Mouse (Mus musculus): Measurements from ENCODE around the gene Col6a5. TPM values are rescaled to one million over a fixed set of nuclear protein-coding genes. Genes with fewer than 3 reads are reported as not detected.

Col6a5 gene
- polyA plus RNA-seq, 1 experiment from 2014 or later, result 0.21 TPM

DNA sequence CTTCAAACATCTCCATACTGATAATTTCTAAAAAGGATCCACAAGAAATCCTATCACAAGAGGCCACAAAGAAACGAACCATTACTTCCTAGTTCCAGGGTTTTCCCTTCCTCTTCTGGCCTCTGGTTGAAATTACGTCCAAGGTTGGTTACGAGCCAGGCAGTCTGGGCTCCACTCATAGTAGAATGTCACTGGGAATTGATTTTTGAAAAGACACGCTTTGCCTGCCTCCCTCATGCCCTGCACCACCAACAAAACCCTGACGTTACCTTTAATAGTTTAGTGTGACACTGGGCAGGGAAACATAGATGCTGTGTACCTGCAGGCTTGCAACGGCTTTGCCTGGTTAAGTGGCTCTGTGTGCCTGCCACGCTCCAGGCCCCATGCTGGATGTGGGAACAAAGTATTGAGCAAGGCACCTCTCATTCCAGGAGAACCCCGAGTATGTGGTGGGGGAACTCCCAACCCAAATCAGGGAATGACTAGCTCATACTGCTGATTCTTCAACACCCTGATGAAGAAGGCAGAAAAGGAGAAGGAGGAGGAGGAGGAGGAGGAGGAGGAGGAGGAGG, 133.3 kb downstream of the Col6a5 start:
- Histone ChIP-seq H3K9me3 (ENCODE audit: low read length) (no peaks in the 10 kb centered on the region), H3K4me2 (replicated peaks; ENCODE audit: low read depth, low read length) (no peak overlapping the region), H3K4me1 (ENCODE audit: insufficient read depth, low read depth, low read length) (no peaks in the 10 kb centered on the region), H3K36me3 (ENCODE audit: insufficient read depth, low read length) (no peaks in the 10 kb centered on the region), H3K9ac (replicated peaks; ENCODE audit: low read depth) (no peak overlapping the region), H3K4me3 (ENCODE audit: low read depth, low read length) (no peak overlapping the region), H3K27ac (ENCODE audit: low read length) (no peak overlapping the region), H3K27me3 (replicated peaks; ENCODE audit: insufficient read depth, low read length) (no peaks in the 10 kb centered on the region)
- DNase-seq (ENCODE audit: low spot score) (no peak), ATAC-seq (no peak)
- TF ChIP-seq EP300 (IDR thresholded peaks at IDR 0.05) (no peak), CTCF (IDR thresholded peaks at IDR 0.05) (no peak)
- 41% methylated on average over 8 of the region's 8 CpGs for WGBS

- DNase-seq (ENCODE audit: low spot score) (no peak), ATAC-seq (no peak)
- WGBS, result 56% methylated on average over 6 of the region's 6 CpGs
- Histone ChIP-seq H3K9me3 (ENCODE audit: low read length) (no peaks in the 10 kb centered on the region), H3K36me3 (ENCODE audit: insufficient read depth, low read length) (no peaks in the 10 kb centered on the region), H3K4me2 (replicated peaks; ENCODE audit: low read depth, low read length) (no peak overlapping the region), H3K4me3 (ENCODE audit: low read depth, low read length) (no peak overlapping the region), H3K27ac (ENCODE audit: low read length) (no peak overlapping the region), H3K4me1 (ENCODE audit: insufficient read depth, low read depth, low read length) (no peaks in the 10 kb centered on the region), H3K27me3 (replicated peaks; ENCODE audit: insufficient read depth, low read length) (no peaks in the 10 kb centered on the region), H3K9ac (replicated peaks; ENCODE audit: low read depth) (no peak overlapping the region)
- TF ChIP-seq CTCF (IDR thresholded peaks at IDR 0.05) (no peak), EP300 (IDR thresholded peaks at IDR 0.05) (no peak)
Measured at GRCm38 (mm10) chr9:105820711-105821110, 139.7 kb downstream of the Col6a5 start.

GRCm38 (mm10) chr9:105819155-105819709, 141.2 kb downstream of the Col6a5 start:
- H3K4me3 ChIP-seq (ENCODE audit: low read depth, low read length), result no peak overlapping the region
- no peaks in the 10 kb centered on the region for H3K4me1 ChIP-seq (ENCODE audit: insufficient read depth, low read depth, low read length)
- no peaks in the 10 kb centered on the region for H3K9me3 ChIP-seq (ENCODE audit: low read length)
- ATAC-seq (no peak), DNase-seq (ENCODE audit: low spot score) (no peak)
- H3K36me3 ChIP-seq (ENCODE audit: insufficient read depth, low read length), result no peaks in the 10 kb centered on the region
- no peaks in the 10 kb centered on the region for H3K27me3 ChIP-seq (replicated peaks; ENCODE audit: insufficient read depth, low read length)
- H3K9ac ChIP-seq (replicated peaks; ENCODE audit: low read depth), result no peak overlapping the region
- no peak overlapping the region for H3K4me2 ChIP-seq (replicated peaks; ENCODE audit: low read depth, low read length)
- H3K27ac ChIP-seq (ENCODE audit: low read length), result no peak overlapping the region
- TF ChIP-seq CTCF (IDR thresholded peaks at IDR 0.05) (no peak), EP300 (IDR thresholded peaks at IDR 0.05) (no peak)
- WGBS, result 66% methylated on average over 29 of the region's 29 CpGs

DNA sequence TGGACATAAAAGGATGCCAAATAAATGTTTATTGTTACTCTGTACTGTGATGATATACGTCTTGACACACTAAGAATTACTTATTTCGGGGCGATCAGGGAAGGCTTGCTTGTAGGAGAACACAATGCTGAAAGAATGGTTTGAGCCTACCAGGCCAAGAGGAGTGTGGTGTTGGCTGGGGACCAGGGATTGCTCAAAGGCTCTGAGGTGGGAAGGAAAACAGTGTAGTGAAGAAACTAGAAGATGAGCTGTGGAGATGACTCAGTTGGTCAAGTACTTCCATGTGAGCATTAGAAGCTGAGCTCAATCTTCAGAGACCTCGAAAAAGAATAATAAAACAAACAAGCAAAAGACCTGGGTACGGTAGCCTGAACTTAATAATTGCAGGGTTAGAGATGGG, 146.0 kb downstream of the Col6a5 start:
- Histone ChIP-seq H3K27me3 (replicated peaks; ENCODE audit: insufficient read depth, low read length) (no peaks in the 10 kb centered on the region), H3K36me3 (ENCODE audit: insufficient read depth, low read length) (no peaks in the 10 kb centered on the region), H3K27ac (ENCODE audit: low read length) (no peak overlapping the region), H3K4me2 (replicated peaks; ENCODE audit: low read depth, low read length) (no peak overlapping the region), H3K9me3 (ENCODE audit: low read length) (no peaks in the 10 kb centered on the region), H3K4me1 (ENCODE audit: insufficient read depth, low read depth, low read length) (no peaks in the 10 kb centered on the region), H3K4me3 (ENCODE audit: low read depth, low read length) (no peak overlapping the region), H3K9ac (replicated peaks; ENCODE audit: low read depth) (no peak overlapping the region)
- TF ChIP-seq EP300 (IDR thresholded peaks at IDR 0.05) (no peak), CTCF (IDR thresholded peaks at IDR 0.05) (no peak)
- no peak for ATAC-seq
- 78% methylated on average over 5 of the region's 5 CpGs for WGBS
- DNase-seq (ENCODE audit: low spot score), result no peak

DNA sequence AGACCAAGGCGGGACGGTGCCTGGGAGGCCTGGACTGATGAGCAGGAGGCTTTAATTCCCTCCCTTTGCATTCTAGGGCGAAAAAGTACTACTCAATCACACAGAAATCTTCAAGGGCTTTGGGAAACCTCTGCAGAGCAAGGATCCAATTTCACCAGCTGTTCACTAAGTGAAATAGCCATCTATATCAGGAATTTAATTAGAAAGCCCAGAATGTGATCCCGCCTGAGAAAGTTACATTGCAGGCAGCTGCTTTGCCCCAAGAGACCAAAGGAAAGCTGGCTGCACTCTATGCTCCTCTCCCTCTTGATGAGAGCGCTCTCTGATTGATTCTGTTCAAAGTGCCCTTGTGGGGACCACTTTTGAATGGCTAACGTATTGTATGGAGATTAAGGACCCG, 149.0 kb downstream of the Col6a5 start:
- Histone ChIP-seq H3K4me1 (ENCODE audit: insufficient read depth, low read depth, low read length) (no peaks in the 10 kb centered on the region), H3K4me2 (replicated peaks; ENCODE audit: low read depth, low read length) (no peak overlapping the region), H3K36me3 (ENCODE audit: insufficient read depth, low read length) (no peaks in the 10 kb centered on the region), H3K9me3 (ENCODE audit: low read length) (no peaks in the 10 kb centered on the region), H3K27me3 (replicated peaks; ENCODE audit: insufficient read depth, low read length) (no peaks in the 10 kb centered on the region), H3K27ac (ENCODE audit: low read length) (no peak overlapping the region), H3K9ac (replicated peaks; ENCODE audit: low read depth) (no peak overlapping the region), H3K4me3 (ENCODE audit: low read depth, low read length) (no peak overlapping the region)
- TF ChIP-seq CTCF (IDR thresholded peaks at IDR 0.05) (no peak), EP300 (IDR thresholded peaks at IDR 0.05) (no peak)
- no peak for DNase-seq (ENCODE audit: low spot score)
- 69% methylated on average over 7 of the region's 7 CpGs for WGBS
- ATAC-seq, result no peak

DNA sequence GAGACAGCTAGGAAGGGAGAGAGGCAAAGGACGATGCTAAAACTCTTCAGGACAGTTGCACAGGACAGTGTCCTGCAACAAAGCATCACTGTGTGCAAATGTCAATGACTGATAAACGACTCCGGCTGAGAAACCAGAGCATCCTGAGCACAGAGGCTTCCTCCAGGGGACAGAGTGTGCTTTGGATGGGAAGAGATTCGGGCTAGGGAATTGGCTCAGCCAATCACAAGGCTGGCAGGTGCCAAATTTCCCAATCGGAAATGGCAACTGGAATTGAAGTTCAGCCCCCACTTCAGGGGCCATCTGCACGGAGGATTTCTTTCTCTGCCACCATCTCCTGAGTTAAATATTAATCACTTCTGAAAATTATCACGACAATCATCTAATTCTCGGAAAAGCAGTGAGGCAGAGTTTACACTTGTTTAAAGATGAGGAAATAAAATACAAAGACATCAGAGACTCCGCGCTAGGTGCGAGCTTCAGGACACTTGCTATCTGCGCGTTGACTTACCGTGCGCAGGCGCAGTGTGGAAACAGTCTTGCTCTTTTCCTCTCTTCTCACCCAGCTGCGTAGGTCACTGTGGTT, 151.4 kb downstream of the Col6a5 start:
- Histone ChIP-seq H3K9me3 (ENCODE audit: low read length) (no peaks in the 10 kb centered on the region), H3K4me1 (ENCODE audit: insufficient read depth, low read depth, low read length) (no peaks in the 10 kb centered on the region), H3K4me3 (ENCODE audit: low read depth, low read length) (no peak overlapping the region), H3K4me2 (replicated peaks; ENCODE audit: low read depth, low read length) (no peak overlapping the region), H3K36me3 (ENCODE audit: insufficient read depth, low read length) (no peaks in the 10 kb centered on the region), H3K27ac (ENCODE audit: low read length) (no peak overlapping the region), H3K9ac (replicated peaks; ENCODE audit: low read depth) (no peak overlapping the region), H3K27me3 (replicated peaks; ENCODE audit: insufficient read depth, low read length) (no peaks in the 10 kb centered on the region)
- WGBS, result 60% methylated on average over 17 of the region's 17 CpGs
- ATAC-seq (no peak), DNase-seq (ENCODE audit: low spot score) (no peak)
- TF ChIP-seq CTCF (IDR thresholded peaks at IDR 0.05) (no peak), EP300 (IDR thresholded peaks at IDR 0.05) (no peak)

Other genes with a start within 250 kb of the Col6a5 start
- gene Col6a6, start 132.5 kb downstream of the Col6a5 start, polyA plus RNA-seq (2015; fragmentation: Nextera tagmentation; extraction: Ambion mirVana), result 0.07 and 0.12 TPM in 2 replicates
- gene Col6a4, start 136.1 kb upstream of the Col6a5 start, polyA plus RNA-seq (2015; fragmentation: Nextera tagmentation; extraction: Ambion mirVana), result 0.81 and 0.93 TPM in 2 replicates
- gene Glyctk, start 197.5 kb upstream of the Col6a5 start, polyA plus RNA-seq (2015; fragmentation: Nextera tagmentation; extraction: Ambion mirVana), result 0.67 and 0.71 TPM in 2 replicates
- 11.3 and 13.2 TPM in 2 replicates for gene Wdr82, start 210.3 kb upstream of the Col6a5 start, polyA plus RNA-seq (2015; fragmentation: Nextera tagmentation; extraction: Ambion mirVana)
- 33.4 and 37.2 TPM in 2 replicates for gene Ppm1m, start 239.1 kb upstream of the Col6a5 start, polyA plus RNA-seq (2015; fragmentation: Nextera tagmentation; extraction: Ambion mirVana)
- 64.2 and 64.6 TPM in 2 replicates for gene Twf2, start 242.5 kb upstream of the Col6a5 start, polyA plus RNA-seq (2015; fragmentation: Nextera tagmentation; extraction: Ambion mirVana)